Mouse (Mus musculus): ENCODE results near the gene Foxe1.

DNA sequence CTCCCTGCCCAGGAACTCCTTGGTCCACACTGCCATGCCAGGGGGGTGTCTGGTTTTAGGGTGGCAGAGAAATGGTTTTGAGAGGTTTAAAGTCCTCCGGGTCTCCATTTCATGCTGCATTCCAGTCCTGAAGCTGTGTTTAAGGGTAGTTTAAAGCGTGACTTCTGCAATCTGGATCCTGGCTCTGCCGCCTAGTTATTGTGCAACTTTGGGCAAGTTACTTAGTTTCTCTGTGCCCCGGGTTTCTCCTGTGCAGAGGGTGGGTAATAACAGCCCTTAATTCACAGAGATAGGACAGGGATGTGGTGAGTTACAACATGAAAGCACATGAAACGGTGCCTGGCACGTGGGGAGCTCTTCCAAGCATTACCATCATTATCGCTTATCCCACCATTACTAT lies 35.5 kb upstream of the Foxe1 start:
- no peak for TF ChIP-seq POLR2A (IDR thresholded peaks at IDR 0.05; ENCODE audit: low read depth, low read length)
- TF ChIP-seq CTCF (IDR thresholded peaks at IDR 0.05; ENCODE audit: extremely low read depth, insufficient read depth, insufficient read length, insufficient replicate concordance): no peak
